Mouse (Mus musculus): ENCODE results near the gene Mylk. TPM values are rescaled to one million over a fixed set of nuclear protein-coding genes. Genes with fewer than 3 reads are reported as not detected.

The Mylk gene
- polyA plus RNA-seq, 1 experiment from 2014 or later: 309 TPM

- 19% methylated on average over 10 of the region's 10 CpGs for WGBS
- no peaks in the 10 kb centered on the region for H3K9me3 ChIP-seq
- peaks cover 51% of the 10 kb centered on the region for H3K4me1 ChIP-seq
- 0 out of 2 replicates have a peak overlapping the region, but pooled peaks have one; percentile 37 for H3K9ac ChIP-seq
- H3K36me3 ChIP-seq: no peaks in the 10 kb centered on the region
- H3K4me2 ChIP-seq: peak overlapping the region; percentile 56
- peak; percentile 15; the same call in 1 of the 2 replicates for ATAC-seq (ENCODE audit: insufficient read depth, low FRiP score, low read depth)
- no peaks in the 10 kb centered on the region for H3K27me3 ChIP-seq (replicated peaks)
- H3K27ac ChIP-seq: peak overlapping the region; percentile 88
- H3K4me3 ChIP-seq (replicated peaks): peak overlapping the region; percentile 43
These were observed 176.3 kb downstream of the Mylk start for GRCm38 (mm10) chr16:34921319-34921718.

GRCm38 (mm10) chr16:34923630-34924029 is 178.6 kb downstream of the Mylk start:
- Histone ChIP-seq H3K27ac (0 out of 2 replicates have a peak overlapping the region, but pooled peaks have one; percentile 16), H3K36me3 (no peaks in the 10 kb centered on the region), H3K9me3 (no peaks in the 10 kb centered on the region), H3K9ac (no peak overlapping the region), H3K27me3 (replicated peaks) (no peaks in the 10 kb centered on the region), H3K4me1 (peaks cover 59% of the 10 kb centered on the region), H3K4me2 (peak overlapping the region; percentile 56), H3K4me3 (replicated peaks) (peak overlapping the region; percentile 43)
- no peak for ATAC-seq (ENCODE audit: insufficient read depth, low FRiP score, low read depth)
- WGBS: 52% methylated on average over 9 of the region's 9 CpGs

- Histone ChIP-seq H3K9ac (no peak overlapping the region), H3K4me3 (replicated peaks) (peak overlapping the region; percentile 43), H3K4me1 (peaks cover 57% of the 10 kb centered on the region), H3K36me3 (no peaks in the 10 kb centered on the region), H3K9me3 (no peaks in the 10 kb centered on the region), H3K27ac (no peak overlapping the region; the same call in 1 of the 2 replicates), H3K4me2 (peak overlapping the region; percentile 56), H3K27me3 (replicated peaks) (no peaks in the 10 kb centered on the region)
- ATAC-seq (ENCODE audit: insufficient read depth, low FRiP score, low read depth): no peak
- WGBS: 71% methylated on average over 5 of the region's 5 CpGs
These were observed 179.3 kb downstream of the Mylk start for GRCm38 (mm10) chr16:34924324-34924723.

GRCm38 (mm10) chr16:34924937-34925618 is 180.1 kb downstream of the Mylk start:
- peak overlapping the region; percentile 35; the same call in 1 of the 2 replicates for H3K27ac ChIP-seq
- no peaks in the 10 kb centered on the region for H3K36me3 ChIP-seq
- H3K4me2 ChIP-seq: peak overlapping the region; percentile 56
- H3K9ac ChIP-seq: no peak overlapping the region
- peaks cover 53% of the 10 kb centered on the region for H3K4me1 ChIP-seq
- H3K27me3 ChIP-seq (replicated peaks): no peaks in the 10 kb centered on the region
- WGBS: 47% methylated on average over 6 of the region's 6 CpGs
- no peak; the same call in 1 of the 2 replicates for ATAC-seq (ENCODE audit: insufficient read depth, low FRiP score, low read depth)
- no peaks in the 10 kb centered on the region for H3K9me3 ChIP-seq
- H3K4me3 ChIP-seq (replicated peaks): peak overlapping the region; percentile 43

- Histone ChIP-seq H3K4me1 (peaks cover 49% of the 10 kb centered on the region), H3K27ac (peak overlapping the region; percentile 35), H3K9me3 (no peaks in the 10 kb centered on the region), H3K9ac (no peak overlapping the region), H3K4me3 (replicated peaks) (no peak overlapping the region), H3K27me3 (replicated peaks) (no peaks in the 10 kb centered on the region), H3K36me3 (no peaks in the 10 kb centered on the region), H3K4me2 (no peak overlapping the region)
- 63% methylated on average over 9 of the region's 9 CpGs for WGBS
- ATAC-seq (ENCODE audit: insufficient read depth, low FRiP score, low read depth): no peak
These were observed 181.8 kb downstream of the Mylk start for GRCm38 (mm10) chr16:34926531-34927435.

- Histone ChIP-seq H3K9me3 (no peaks in the 10 kb centered on the region), H3K4me2 (no peak overlapping the region), H3K4me3 (replicated peaks) (no peak overlapping the region), H3K36me3 (no peaks in the 10 kb centered on the region), H3K9ac (no peak overlapping the region), H3K4me1 (peaks cover 38% of the 10 kb centered on the region), H3K27me3 (replicated peaks) (no peaks in the 10 kb centered on the region), H3K27ac (peak overlapping the region; percentile 44; the same call in 1 of the 2 replicates)
- 66% methylated on average over 8 of the region's 8 CpGs for WGBS
- ATAC-seq (ENCODE audit: insufficient read depth, low FRiP score, low read depth): no peak
These were observed 184.7 kb downstream of the Mylk start for GRCm38 (mm10) chr16:34929686-34930085.

GRCm38 (mm10) chr16:34930110-34930509 is 185.1 kb downstream of the Mylk start:
- WGBS: 60% methylated on average over 7 of the region's 7 CpGs
- Histone ChIP-seq H3K4me3 (replicated peaks) (no peak overlapping the region), H3K36me3 (no peaks in the 10 kb centered on the region), H3K9ac (no peak overlapping the region), H3K4me1 (peaks cover 36% of the 10 kb centered on the region), H3K4me2 (no peak overlapping the region), H3K9me3 (no peaks in the 10 kb centered on the region), H3K27me3 (replicated peaks) (no peaks in the 10 kb centered on the region), H3K27ac (peak overlapping the region; percentile 44; the same call in 1 of the 2 replicates)
- peak; percentile 40; the same call in 1 of the 2 replicates for ATAC-seq (ENCODE audit: insufficient read depth, low FRiP score, low read depth)

- no peak overlapping the region for H3K27ac ChIP-seq
These were observed 186.3 kb downstream of the Mylk start for GRCm38 (mm10) chr16:34931306-34931705.

GRCm38 (mm10) chr16:34933173-34933572 is 188.2 kb downstream of the Mylk start:
- peaks cover 36% of the 10 kb centered on the region for H3K4me1 ChIP-seq
- no peak for ATAC-seq (ENCODE audit: insufficient read depth, low FRiP score, low read depth)
- no peaks in the 10 kb centered on the region for H3K9me3 ChIP-seq
- 52% methylated on average over 4 of the region's 4 CpGs for WGBS
- no peak overlapping the region for H3K27ac ChIP-seq
- no peak overlapping the region for H3K4me3 ChIP-seq (replicated peaks)
- no peak overlapping the region for H3K4me2 ChIP-seq
- H3K27me3 ChIP-seq (replicated peaks): no peaks in the 10 kb centered on the region
- H3K9ac ChIP-seq: no peak overlapping the region
- H3K36me3 ChIP-seq: no peaks in the 10 kb centered on the region

More at GRCm38 (mm10) chr16:34931306-34931705, 186.3 kb downstream of the Mylk start:
- Histone ChIP-seq H3K27me3 (replicated peaks) (no peaks in the 10 kb centered on the region), H3K4me3 (replicated peaks) (no peak overlapping the region), H3K4me1 (peaks cover 36% of the 10 kb centered on the region), H3K9ac (no peak overlapping the region), H3K9me3 (no peaks in the 10 kb centered on the region), H3K4me2 (no peak overlapping the region), H3K36me3 (no peaks in the 10 kb centered on the region)
- no peak for ATAC-seq (ENCODE audit: insufficient read depth, low FRiP score, low read depth)
- WGBS: 49% methylated on average over 2 of the region's 2 CpGs

- no peak for ATAC-seq (ENCODE audit: insufficient read depth, low FRiP score, low read depth)
- Histone ChIP-seq H3K27me3 (replicated peaks) (no peaks in the 10 kb centered on the region), H3K27ac (no peak overlapping the region), H3K4me1 (peaks cover 41% of the 10 kb centered on the region), H3K4me3 (replicated peaks) (no peak overlapping the region), H3K9ac (no peak overlapping the region), H3K9me3 (no peaks in the 10 kb centered on the region), H3K4me2 (no peak overlapping the region), H3K36me3 (no peaks in the 10 kb centered on the region)
- WGBS: 55% methylated on average over 6 of the region's 6 CpGs
These were observed 189.5 kb downstream of the Mylk start for GRCm38 (mm10) chr16:34934486-34934885.

GRCm38 (mm10) chr16:34935514-34936338 is 190.7 kb downstream of the Mylk start:
- no peaks in the 10 kb centered on the region for H3K27me3 ChIP-seq (replicated peaks)
- peak overlapping the region; percentile 72 for H3K27ac ChIP-seq
- peaks cover 39% of the 10 kb centered on the region for H3K4me1 ChIP-seq
- H3K9me3 ChIP-seq: no peaks in the 10 kb centered on the region
- H3K9ac ChIP-seq: no peak overlapping the region
- H3K36me3 ChIP-seq: no peaks in the 10 kb centered on the region
- no peak overlapping the region for H3K4me3 ChIP-seq (replicated peaks)
- WGBS: 44% methylated on average over 9 of the region's 9 CpGs
- H3K4me2 ChIP-seq: no peak overlapping the region
- ATAC-seq (ENCODE audit: insufficient read depth, low FRiP score, low read depth): no peak

All from stomach, embryonic 15.5 days (tissue).